Mouse (Mus musculus) neural tube, embryonic 15.5 days (tissue): Measurements from ENCODE around the gene Pxylp1. TPM values are rescaled to one million over a fixed set of nuclear protein-coding genes. Genes with fewer than 3 reads are reported as not detected.

Experiments used
- ATAC-seq: fragments of 200-750 bp; cut with Nextera tagmentation; 2 replicates; pipeline ENCODE4 v1.8.0; 2017; ENCODE audit warnings: mild to moderate bottlenecking, moderate TSS enrichment, moderate library complexity; ENCODE audit not compliant: low FRiP score
- H3K27ac ChIP-seq: fragments of 300-500 bp; sonication (generic); replicated peaks from 2 replicates; pipeline ENCODE4 v1.5.1; 2015; ENCODE audit warnings: mild to moderate bottlenecking, inconsistent platforms
- H3K27me3 ChIP-seq: fragments of 300-500 bp; sonication (generic); replicated peaks from 2 replicates; pipeline ENCODE4 v1.6.1; 2015; ENCODE audit warnings: inconsistent platforms
- H3K36me3 ChIP-seq: fragments of 300-500 bp; sonication (generic); 2 replicates; pipeline ENCODE4 v1.6.1; 2015; ENCODE audit warnings: inconsistent platforms
- H3K4me1 ChIP-seq: fragments of 300-500 bp; sonication (generic); 2 replicates; pipeline ENCODE4 v1.6.1; 2015; ENCODE audit warnings: inconsistent platforms
- H3K4me2 ChIP-seq: fragments of 300-500 bp; sonication (generic); 2 replicates; pipeline ENCODE4 v1.6.1; 2015; ENCODE audit warnings: inconsistent platforms, mild to moderate bottlenecking, moderate library complexity
- H3K4me3 ChIP-seq: fragments of 300-500 bp; sonication (generic); replicated peaks from 2 replicates; pipeline ENCODE4 v1.5.1; 2015; ENCODE audit warnings: mild to moderate bottlenecking, inconsistent platforms
- H3K9ac ChIP-seq: fragments of 300-500 bp; sonication (generic); replicated peaks from 2 replicates; pipeline ENCODE4 v1.6.1; 2015; ENCODE audit warnings: mild to moderate bottlenecking, inconsistent platforms
- H3K9me3 ChIP-seq: fragments of 300-500 bp; sonication (generic); replicated peaks from 2 replicates; pipeline ENCODE4 v1.6.1; 2016; ENCODE audit warnings: inconsistent platforms
- WGBS: fragments of 180-500 bp; shearing (Covaris S2); methylation state at CpG from one replicate; pipeline ENCODE4 v1.1.7; 2015; ENCODE audit warnings: mixed read lengths; 5-methylcytosine and 5-hydroxymethylcytosine counted together
- polyA plus RNA-seq: library from polyadenylated mRNA; unstranded; fragments of >200 nt; fragmentation: Nextera tagmentation; extraction: Ambion mirVana; gene quantifications from 2 replicates; pipeline ENCODE4 v1.2.1, GENCODE M21; 2015

Pxylp1 gene
- polyA plus RNA-seq, 1 experiment from 2014 or later: 24.8 TPM

GRCm38 (mm10) chr9:96870104-96870503 lies 22.4 kb downstream of the Pxylp1 start:
- Histone ChIP-seq H3K4me3 (no peak overlapping the region), H3K9me3 (no peaks in the 10 kb centered on the region), H3K27ac (no peak overlapping the region), H3K4me2 (no peak overlapping the region), H3K36me3 (no peaks in the 10 kb centered on the region), H3K9ac (no peak overlapping the region), H3K4me1 (0 out of 2 replicates have a peak, but pooled peaks cover 8% of the 10 kb centered on the region), H3K27me3 (no peaks in the 10 kb centered on the region)
- WGBS: 73% methylated on average over 8 of the region's 8 CpGs
- ATAC-seq: no peak

GRCm38 (mm10) chr9:96869542-96869941 lies 22.9 kb downstream of the Pxylp1 start:
- ATAC-seq: no peak
- Histone ChIP-seq H3K9ac (no peak overlapping the region), H3K27me3 (no peaks in the 10 kb centered on the region), H3K4me2 (no peak overlapping the region), H3K27ac (no peak overlapping the region), H3K4me3 (no peak overlapping the region), H3K4me1 (0 out of 2 replicates have a peak, but pooled peaks cover 8% of the 10 kb centered on the region), H3K36me3 (no peaks in the 10 kb centered on the region), H3K9me3 (no peaks in the 10 kb centered on the region)
- WGBS: 95% methylated on average over 5 of the region's 5 CpGs

- no peaks in the 10 kb centered on the region for H3K9me3 ChIP-seq
- no peak overlapping the region for H3K9ac ChIP-seq
- no peak overlapping the region for H3K27ac ChIP-seq
- no peaks in the 10 kb centered on the region for H3K27me3 ChIP-seq
- WGBS: 79% methylated on average over 6 of the region's 6 CpGs
- H3K4me1 ChIP-seq: 0 out of 2 replicates have a peak, but pooled peaks cover 8% of the 10 kb centered on the region
- H3K4me2 ChIP-seq: no peak overlapping the region
- no peak overlapping the region for H3K4me3 ChIP-seq
- no peaks in the 10 kb centered on the region for H3K36me3 ChIP-seq
- ATAC-seq: no peak
Observed at GRCm38 (mm10) chr9:96868546-96868945, 23.9 kb downstream of the Pxylp1 start.

- Histone ChIP-seq H3K4me3 (no peak overlapping the region), H3K27ac (no peak overlapping the region)
Observed at GRCm38 (mm10) chr9:96867165-96867564, 25.3 kb downstream of the Pxylp1 start.

GRCm38 (mm10) chr9:96866196-96866595 lies 26.3 kb downstream of the Pxylp1 start:
- Histone ChIP-seq H3K27ac (no peak overlapping the region), H3K9ac (no peak overlapping the region), H3K4me2 (no peak overlapping the region), H3K4me1 (peaks cover 19% of the 10 kb centered on the region), H3K4me3 (no peak overlapping the region), H3K27me3 (no peaks in the 10 kb centered on the region), H3K36me3 (no peaks in the 10 kb centered on the region), H3K9me3 (no peaks in the 10 kb centered on the region)
- WGBS: 85% methylated on average over 5 of the region's 5 CpGs
- ATAC-seq: no peak

More at GRCm38 (mm10) chr9:96867165-96867564, 25.3 kb downstream of the Pxylp1 start:
- WGBS: 46% methylated on average over 7 of the region's 7 CpGs
- H3K9me3 ChIP-seq: no peaks in the 10 kb centered on the region
- ATAC-seq: no peak
- H3K36me3 ChIP-seq: no peaks in the 10 kb centered on the region
- no peaks in the 10 kb centered on the region for H3K27me3 ChIP-seq
- no peak overlapping the region for H3K9ac ChIP-seq
- peaks cover 11% of the 10 kb centered on the region; the same call in 1 of the 2 replicates for H3K4me1 ChIP-seq
- no peak overlapping the region for H3K4me2 ChIP-seq

- H3K9ac ChIP-seq: no peak overlapping the region
- H3K9me3 ChIP-seq: no peaks in the 10 kb centered on the region
- no peak overlapping the region for H3K4me3 ChIP-seq
- no peaks in the 10 kb centered on the region for H3K27me3 ChIP-seq
- H3K27ac ChIP-seq: no peak overlapping the region
- no peak for ATAC-seq
- 64% methylated on average over 16 of the region's 16 CpGs for WGBS
- peaks cover 25% of the 10 kb centered on the region for H3K4me1 ChIP-seq
- no peaks in the 10 kb centered on the region for H3K36me3 ChIP-seq
- H3K4me2 ChIP-seq: no peak overlapping the region
Observed at GRCm38 (mm10) chr9:96865473-96866050, 26.9 kb downstream of the Pxylp1 start.

- no peak for ATAC-seq
- no peaks in the 10 kb centered on the region for H3K36me3 ChIP-seq
- H3K9me3 ChIP-seq: no peaks in the 10 kb centered on the region
- no peaks in the 10 kb centered on the region for H3K27me3 ChIP-seq
- H3K27ac ChIP-seq: no peak overlapping the region
- peaks cover 25% of the 10 kb centered on the region for H3K4me1 ChIP-seq
- no peak overlapping the region for H3K4me2 ChIP-seq
- H3K4me3 ChIP-seq: no peak overlapping the region
- H3K9ac ChIP-seq: no peak overlapping the region
- WGBS: 78% methylated on average over 3 of the region's 3 CpGs
Observed at GRCm38 (mm10) chr9:96863539-96863938, 28.9 kb downstream of the Pxylp1 start.

- WGBS: 83% methylated on average over 4 of the region's 4 CpGs
- Histone ChIP-seq H3K9me3 (no peaks in the 10 kb centered on the region), H3K4me3 (no peak overlapping the region), H3K4me2 (no peak overlapping the region), H3K9ac (no peak overlapping the region), H3K4me1 (peaks cover 25% of the 10 kb centered on the region), H3K27me3 (no peaks in the 10 kb centered on the region), H3K36me3 (no peaks in the 10 kb centered on the region), H3K27ac (no peak overlapping the region)
- no peak for ATAC-seq
Observed at GRCm38 (mm10) chr9:96862836-96863235, 29.6 kb downstream of the Pxylp1 start.

- ATAC-seq: peak; percentile 27; the same call in 1 of the 2 replicates
- H3K36me3 ChIP-seq: no peaks in the 10 kb centered on the region
- H3K9me3 ChIP-seq: no peaks in the 10 kb centered on the region
- H3K4me2 ChIP-seq: no peak overlapping the region
- 83% methylated on average over 10 of the region's 10 CpGs for WGBS
- no peak overlapping the region for H3K4me3 ChIP-seq
- no peak overlapping the region; the same call in 1 of the 2 replicates for H3K27ac ChIP-seq
- H3K27me3 ChIP-seq: no peaks in the 10 kb centered on the region
- no peak overlapping the region for H3K9ac ChIP-seq
- peaks cover 20% of the 10 kb centered on the region for H3K4me1 ChIP-seq
Observed at GRCm38 (mm10) chr9:96861092-96861487, 31.4 kb downstream of the Pxylp1 start.

GRCm38 (mm10) chr9:96860380-96861091 lies 31.9 kb downstream of the Pxylp1 start:
- no peak overlapping the region for H3K9ac ChIP-seq
- H3K4me1 ChIP-seq: peaks cover 17% of the 10 kb centered on the region
- no peak overlapping the region for H3K4me3 ChIP-seq
- 87% methylated on average over 5 of the region's 5 CpGs for WGBS
- no peaks in the 10 kb centered on the region for H3K27me3 ChIP-seq
- no peak for ATAC-seq
- H3K36me3 ChIP-seq: no peaks in the 10 kb centered on the region
- H3K4me2 ChIP-seq: no peak overlapping the region
- no peak overlapping the region for H3K27ac ChIP-seq
- H3K9me3 ChIP-seq: no peaks in the 10 kb centered on the region

GRCm38 (mm10) chr9:96859027-96859426 lies 33.4 kb downstream of the Pxylp1 start:
- Histone ChIP-seq H3K9ac (no peak overlapping the region), H3K4me3 (no peak overlapping the region), H3K36me3 (no peaks in the 10 kb centered on the region), H3K27me3 (no peaks in the 10 kb centered on the region), H3K27ac (no peak overlapping the region), H3K4me1 (peaks cover 17% of the 10 kb centered on the region), H3K9me3 (no peaks in the 10 kb centered on the region), H3K4me2 (no peak overlapping the region)
- no peak for ATAC-seq
- WGBS: 58% methylated on average over 2 of the region's 2 CpGs

- Histone ChIP-seq H3K27ac (no peak overlapping the region), H3K4me2 (no peak overlapping the region), H3K4me1 (peaks cover 17% of the 10 kb centered on the region), H3K9me3 (no peaks in the 10 kb centered on the region), H3K9ac (no peak overlapping the region), H3K27me3 (no peaks in the 10 kb centered on the region), H3K4me3 (no peak overlapping the region), H3K36me3 (no peaks in the 10 kb centered on the region)
- WGBS: 91% methylated on average over 4 of the region's 4 CpGs
- no peak for ATAC-seq
Observed at GRCm38 (mm10) chr9:96857838-96858237, 34.6 kb downstream of the Pxylp1 start.
